Mouse (Mus musculus) embryo, embryonic 10 days (tissue): ENCODE measurements at regions not wholly inside any gene's neighbourhood (a gene's known extent, or its start where the extent isn't known, plus 50 kb on each side); places are given as distances from the start of the nearest gene placed in this dataset.
A peak's percentile ranks its signal among the peaks of the same experiment; 100 is the strongest.

Source experiments
- DNase-seq: peaks from one replicate; pipeline ENCODE4 v3.0.0-alpha.2; 2015; ENCODE audit warnings: low spot score

- no peak for DNase-seq
Measured at GRCm38 (mm10) chr12:35712671-35713070, 177.8 kb upstream of the Ahr start.

DNA sequence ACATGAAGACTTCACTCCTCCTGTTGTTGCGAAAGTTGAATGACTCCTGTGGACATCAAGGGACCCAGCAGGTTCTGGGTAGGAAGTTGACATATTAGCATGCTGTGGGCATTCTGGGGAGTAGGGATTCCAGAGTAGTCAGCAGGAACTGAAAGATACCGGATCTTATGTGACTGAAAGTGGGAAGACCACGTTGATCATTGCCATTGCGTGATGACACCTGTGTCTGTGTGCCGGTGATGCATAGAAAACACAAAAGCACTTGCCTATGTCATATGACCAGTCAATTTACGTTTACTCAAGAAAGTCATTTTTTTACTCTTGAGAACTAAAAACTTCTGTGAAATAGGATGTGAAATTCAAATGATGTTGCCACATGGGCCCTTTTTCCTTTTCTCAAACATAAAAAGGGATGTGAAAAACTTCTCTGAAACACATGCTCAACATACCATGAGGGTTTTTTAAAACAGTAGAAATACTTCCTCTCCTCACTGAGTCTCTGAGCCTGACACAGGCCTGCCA lies 176.8 kb upstream of the Ahr start:
- no peak for DNase-seq

GRCm38 (mm10) chr12:35710323-35710722 lies 175.5 kb upstream of the Ahr start:
- DNase-seq = no peak

- DNase-seq = no peak
Measured at GRCm38 (mm10) chr12:35703479-35703878, 168.6 kb upstream of the Ahr start.

DNA sequence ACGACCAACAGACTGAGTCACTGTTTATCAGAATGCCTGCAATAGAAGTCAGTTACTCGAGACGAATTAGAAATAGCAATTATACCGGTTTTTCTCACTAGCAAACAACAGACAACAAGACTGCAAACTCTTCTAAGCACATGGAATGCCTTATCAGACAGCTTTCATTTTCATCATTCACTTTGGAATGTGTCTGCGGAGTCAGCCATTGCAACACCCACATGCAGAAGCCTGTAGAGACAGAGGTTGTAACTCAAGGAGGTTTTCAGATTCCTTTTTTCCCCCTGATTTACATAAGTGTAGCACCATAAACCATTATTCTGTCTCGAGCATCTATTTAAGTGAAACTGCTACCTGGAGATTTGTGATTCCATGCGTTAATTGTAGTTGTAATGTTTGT lies 167.8 kb upstream of the Ahr start:
- no peak for DNase-seq

DNA sequence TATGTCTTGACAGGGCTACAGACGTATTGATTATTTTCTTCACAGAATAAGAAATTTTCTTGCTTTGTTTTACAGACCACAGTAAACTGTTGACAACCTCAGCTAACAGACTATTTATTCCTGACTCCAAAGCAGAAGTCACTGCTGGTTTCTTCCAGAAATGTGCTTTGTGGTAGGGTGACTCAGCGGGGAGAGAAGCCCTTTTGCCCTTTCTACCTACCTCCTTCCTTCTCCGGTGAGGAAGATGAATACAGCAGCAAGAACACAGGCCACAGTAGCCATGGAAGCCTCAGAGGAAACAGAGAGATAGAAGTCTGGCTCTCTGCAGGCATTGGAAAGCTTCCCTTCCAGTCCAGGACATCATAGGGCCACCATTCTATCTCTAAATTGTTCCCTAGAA lies 159.4 kb upstream of the Ahr start:
- DNase-seq = no peak

- no peak for DNase-seq
Measured at GRCm38 (mm10) chr12:35690914-35691313, 156.1 kb upstream of the Ahr start.

GRCm38 (mm10) chr12:35686231-35686630 lies 151.4 kb upstream of the Ahr start:
- DNase-seq = no peak

DNA sequence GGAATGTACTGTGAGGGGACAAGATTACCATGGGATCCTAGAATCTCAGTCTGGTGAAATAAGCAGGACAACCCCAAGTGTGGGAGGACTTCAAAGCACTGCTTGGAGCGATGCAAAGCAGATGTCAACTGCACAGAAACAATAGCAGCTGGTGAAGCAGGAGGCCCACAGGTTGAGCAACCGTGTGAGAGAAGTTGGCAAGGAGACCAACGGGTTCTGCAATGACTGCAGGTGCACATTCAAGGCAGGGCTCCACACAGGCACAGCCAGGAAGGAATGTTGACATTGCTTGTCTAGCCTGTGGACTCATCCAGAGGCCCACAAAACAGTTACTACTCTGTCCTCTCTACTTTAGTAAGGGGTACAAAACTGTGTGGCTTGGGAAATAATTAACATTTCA lies 150.4 kb upstream of the Ahr start:
- DNase-seq = no peak

GRCm38 (mm10) chr12:35681864-35682449 lies 147.1 kb upstream of the Ahr start:
- DNase-seq = no peak

- no peak for DNase-seq
Measured at GRCm38 (mm10) chr12:35679903-35680302, 145.1 kb upstream of the Ahr start.

GRCm38 (mm10) chr12:35679025-35679424 lies 144.2 kb upstream of the Ahr start:
- no peak for DNase-seq

DNA sequence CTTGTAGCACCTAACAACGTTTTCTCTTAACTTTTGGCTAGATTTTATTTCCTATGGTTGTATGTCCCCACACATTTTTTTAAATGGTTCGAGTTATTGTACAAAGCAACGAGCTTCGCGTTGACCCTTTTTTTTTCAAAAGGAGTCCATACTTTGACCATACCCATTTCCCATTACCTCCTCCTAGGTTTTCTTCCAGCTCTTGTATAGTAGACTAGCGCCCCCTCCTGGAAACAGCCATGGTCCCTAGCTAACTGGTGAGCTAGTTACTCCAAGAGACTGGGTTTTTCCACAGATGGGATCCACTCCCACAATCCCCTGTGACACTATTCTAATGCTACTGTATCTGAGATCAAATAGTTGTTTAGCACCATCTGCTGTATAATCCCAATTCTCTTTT lies 139.6 kb upstream of the Ahr start:
- DNase-seq = peak; percentile 42

DNA sequence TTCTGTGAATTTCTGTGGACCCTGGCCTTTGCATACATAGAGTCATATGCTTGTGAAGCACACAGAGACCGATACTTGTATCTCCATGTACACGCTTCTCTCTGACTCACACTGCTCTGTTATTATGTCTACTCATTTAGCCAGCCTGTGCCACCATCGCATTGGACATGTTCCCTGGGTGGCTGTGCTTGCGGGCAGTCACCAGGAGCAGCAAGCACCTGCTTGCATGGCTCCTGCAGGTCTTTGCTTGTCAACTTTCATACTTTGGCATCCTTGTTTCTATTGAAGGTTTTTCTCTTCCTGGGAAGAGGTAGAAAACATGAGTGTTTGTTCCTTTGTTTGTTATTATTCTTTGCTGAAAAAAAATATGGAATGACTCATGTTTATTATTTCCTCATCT lies 136.1 kb upstream of the Ahr start:
- DNase-seq = no peak

DNA sequence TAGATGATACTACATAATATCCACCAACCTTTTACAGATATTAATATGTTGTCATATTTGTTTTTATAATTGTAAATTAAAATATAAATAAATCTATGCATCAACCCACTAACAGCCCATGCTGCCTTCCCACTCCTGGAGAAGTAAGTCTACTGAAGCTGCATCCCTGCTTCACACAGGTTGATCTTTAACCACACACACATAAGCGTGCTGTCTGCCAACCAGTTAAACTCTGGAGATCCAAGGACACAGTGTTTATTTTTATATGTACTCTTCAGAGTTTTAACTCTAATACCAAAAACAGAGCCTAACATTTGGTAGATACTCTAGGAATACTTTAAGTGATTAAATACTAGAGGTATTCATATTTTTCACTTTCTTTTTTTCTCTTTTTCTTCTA lies 133.9 kb upstream of the Ahr start:
- no peak for DNase-seq

DNA sequence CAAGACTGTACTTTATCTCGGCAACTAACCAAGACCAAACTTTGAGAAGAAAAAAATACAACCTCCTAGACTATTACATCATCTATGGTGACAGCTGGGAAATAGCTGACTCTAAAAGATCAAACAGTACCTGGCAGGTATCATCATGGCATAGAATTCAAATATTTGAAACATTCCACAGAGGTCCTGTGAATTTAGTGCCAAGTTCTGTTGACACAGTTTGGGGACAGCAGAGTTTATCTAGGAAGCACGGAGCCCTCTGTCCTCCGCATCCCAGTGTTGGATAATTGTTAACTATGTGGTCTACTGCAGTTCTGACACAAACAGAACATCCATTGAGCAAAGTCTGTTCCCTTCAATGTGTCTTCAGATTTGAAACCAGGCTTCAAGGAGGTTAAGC lies 132.9 kb upstream of the Ahr start:
- no peak for DNase-seq

- no peak for DNase-seq
Measured at GRCm38 (mm10) chr12:35667218-35667617, 132.4 kb upstream of the Ahr start.

DNA sequence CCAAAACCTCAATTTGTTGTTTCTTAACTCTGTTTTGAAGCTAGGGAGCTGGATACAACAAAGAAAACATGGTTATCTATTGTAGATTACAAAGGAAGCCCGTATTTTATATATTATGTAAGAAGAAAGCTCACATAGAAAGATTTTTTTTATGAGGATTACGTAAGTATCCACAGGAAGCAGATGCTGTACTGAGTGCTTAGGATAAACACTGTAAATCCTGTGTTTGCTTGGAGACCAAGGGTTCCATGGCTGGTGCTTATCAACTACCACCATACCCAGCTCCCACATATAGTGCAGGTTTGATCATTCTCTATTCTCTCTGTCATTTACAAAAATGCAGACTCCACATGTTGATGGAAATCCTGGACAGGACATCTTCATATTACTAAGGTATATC lies 131.2 kb upstream of the Ahr start:
- DNase-seq = no peak

- DNase-seq = no peak
Measured at GRCm38 (mm10) chr12:35663062-35663461, 128.2 kb upstream of the Ahr start.

DNA sequence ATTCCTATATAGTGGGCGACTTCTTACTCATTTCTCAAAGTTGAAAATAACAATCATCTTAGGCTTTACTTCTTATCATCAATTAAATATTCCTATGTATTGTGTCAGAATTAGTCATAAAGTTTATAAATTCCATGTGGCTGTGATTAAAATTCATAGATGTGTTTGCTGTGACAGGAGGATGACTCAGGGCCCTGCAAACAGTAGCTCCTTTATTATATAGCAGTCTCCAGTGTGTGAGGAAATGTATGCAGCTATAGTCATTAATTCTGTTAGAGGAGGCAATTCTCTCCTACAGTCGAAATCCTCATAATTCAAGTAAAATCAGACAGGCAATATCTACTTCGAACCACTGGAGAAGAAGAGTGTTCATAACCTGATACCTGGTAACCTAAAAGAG lies 121.7 kb upstream of the Ahr start:
- DNase-seq = no peak

GRCm38 (mm10) chr12:35649772-35650171 lies 114.9 kb upstream of the Ahr start:
- DNase-seq = no peak

- no peak for DNase-seq
Measured at GRCm38 (mm10) chr12:35642473-35642872, 107.6 kb upstream of the Ahr start.

GRCm38 (mm10) chr12:35641741-35642140 lies 106.9 kb upstream of the Ahr start:
- DNase-seq = no peak

DNA sequence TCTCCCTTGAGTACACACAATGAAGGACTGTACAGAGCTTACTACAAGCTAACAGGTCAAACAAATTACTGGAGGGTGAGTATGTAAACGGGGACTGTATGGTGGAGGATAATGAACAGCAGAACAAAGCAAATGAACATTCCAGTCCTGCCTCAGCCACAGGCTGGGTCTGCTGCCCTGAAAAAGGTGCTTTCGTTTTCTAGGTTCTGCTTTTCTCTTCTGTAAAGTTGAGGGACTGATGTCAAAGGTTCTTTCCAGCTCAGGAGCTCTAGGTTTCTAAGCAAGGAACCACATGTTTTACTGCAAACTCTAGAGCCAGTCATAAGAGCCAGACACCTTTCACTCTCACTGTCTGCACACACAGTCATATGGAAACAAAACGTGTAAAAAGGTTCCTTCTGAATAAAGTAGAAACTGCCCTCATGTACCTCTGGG lies 106.1 kb upstream of the Ahr start:
- DNase-seq = no peak

GRCm38 (mm10) chr12:35623484-35623883 lies 88.6 kb upstream of the Ahr start:
- no peak for DNase-seq
